Comparison of ENCODE assay signal across 20 mouse cellular contexts in the genomic region with DNA sequence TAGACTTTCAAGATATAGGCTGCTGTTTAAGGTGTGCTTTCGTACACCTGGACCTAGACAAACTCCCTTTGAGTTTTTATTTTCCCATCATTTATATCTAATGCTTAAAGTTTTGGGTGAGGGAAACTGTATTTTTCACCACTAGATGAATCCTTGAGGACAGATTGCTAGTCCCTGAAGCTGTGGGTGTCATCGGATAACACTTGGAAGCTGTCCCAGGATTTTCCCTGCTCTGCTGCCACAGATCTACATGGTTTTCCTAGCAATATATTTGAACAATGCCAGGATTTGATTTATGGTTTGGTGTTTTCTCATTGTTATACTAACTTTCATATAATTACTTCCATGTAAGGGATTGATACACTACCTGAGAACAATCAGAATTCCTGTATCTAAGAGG. TPM values are rescaled to one million over a fixed set of nuclear protein-coding genes. Genes with fewer than 3 reads are reported as not detected.
"Had no signal": no experiment of that assay in that cellular context is flagged by ENCODE, and none has a peak within 500 bp of the region (broad histone marks: within the 10 kb centered on the region; RNA-seq: fewer than 3 reads in every experiment).

No protein-coding gene starts in this region.

- H3K27me3 ChIP-seq: liver, embryonic 15.5 days; midbrain, embryonic 13.5 days; stomach, embryonic 15.5 days had no signal

- H3K9ac ChIP-seq: liver, embryonic 15.5 days; midbrain, embryonic 13.5 days; stomach, embryonic 15.5 days had no signal

- H3K27ac ChIP-seq: limb, embryonic 10.5 days; liver, embryonic 15.5 days; midbrain, embryonic 13.5 days; stomach, embryonic 15.5 days had no signal

- ATAC-seq: lung, postnatal 0 days; midbrain, embryonic 13.5 days had no signal

- DNase-seq: kidney, adult 11 months; kidney, adult 9 months; kidney, postnatal 10 days; kidney, postnatal 4 days; lung, adult 2 months; lung, postnatal 36 days; thymus, postnatal 4 days had no signal

- H3K4me2 ChIP-seq: liver, embryonic 11.5 days; liver, embryonic 15.5 days; midbrain, embryonic 13.5 days; stomach, embryonic 15.5 days had no signal

- H3K9me3 ChIP-seq: limb, embryonic 10.5 days; liver, embryonic 15.5 days; midbrain, embryonic 13.5 days; stomach, embryonic 15.5 days had no signal

- H3K36me3 ChIP-seq: limb, embryonic 10.5 days; liver, embryonic 15.5 days; midbrain, embryonic 13.5 days; stomach, embryonic 15.5 days had no signal

- H3K4me1 ChIP-seq: limb, embryonic 10.5 days; liver, embryonic 15.5 days; midbrain, embryonic 13.5 days; stomach, embryonic 15.5 days had no signal

- H3K4me3 ChIP-seq: limb, embryonic 10.5 days; liver, embryonic 15.5 days; midbrain, embryonic 13.5 days; stomach, embryonic 15.5 days had no signal

RNA-seq across cellular contexts. Expression of a gene that starts 10.2 kb away (rescaled TPM):
- total RNA-seq: layer of hippocampus, postnatal 36 days had no signal
- polyA plus RNA-seq: limb, embryonic 10.5 days; midbrain, embryonic 13.5 days; midbrain, postnatal 0 days; neural tube, embryonic 14.5 days had no signal

RNA-seq across cellular contexts. Expression of a gene that starts 17.5 kb away (rescaled TPM):
- total RNA-seq: layer of hippocampus, postnatal 36 days; midbrain, postnatal 0 days had no signal
- polyA plus RNA-seq: intestine, embryonic 14.5 days; limb, embryonic 10.5 days; midbrain, embryonic 13.5 days; midbrain, postnatal 0 days; neural tube, embryonic 14.5 days had no signal

RNA-seq across cellular contexts. Expression of a gene that starts 28.7 kb away (rescaled TPM):
- total RNA-seq: layer of hippocampus, postnatal 36 days; megakaryocyte progenitor cell, adult 5-6 weeks; midbrain, postnatal 0 days had no signal
- polyA plus RNA-seq: intestine, embryonic 14.5 days; limb, embryonic 10.5 days; limb, embryonic 14.5 days; liver, embryonic 11.5 days; liver, embryonic 15.5 days; lung, adult 2 months; lung, postnatal 0 days; midbrain, embryonic 13.5 days; midbrain, postnatal 0 days; neural tube, embryonic 14.5 days; spleen, adult 2 months; stomach, embryonic 15.5 days had no signal

RNA-seq across cellular contexts. Expression of a gene that starts 49.8 kb away (rescaled TPM):
- total RNA-seq: layer of hippocampus, postnatal 36 days had no signal
- polyA plus RNA-seq: neural tube, embryonic 14.5 days had no signal
